Mouse (Mus musculus): ENCODE results near the gene Actn1. TPM values are rescaled to one million over a fixed set of nuclear protein-coding genes. Genes with fewer than 3 reads are reported as not detected.

Gene Actn1
- polyA plus RNA-seq, 1 experiment from 2014 or later = 28.7 TPM

- Histone ChIP-seq H3K27ac (ENCODE audit: low read depth, low read length) (no peak overlapping the region; the same call in 1 of the 2 replicates), H3K4me1 (replicated peaks; ENCODE audit: control insufficient read depth, insufficient read depth, low read length) (no peaks in the 10 kb centered on the region), H3K9ac (ENCODE audit: low read depth, low read length) (no peak overlapping the region), H3K27me3 (replicated peaks; ENCODE audit: control insufficient read depth, insufficient read depth, low read length) (no peaks in the 10 kb centered on the region), H3K4me2 (replicated peaks; ENCODE audit: low read depth) (peak overlapping the region; percentile 58), H3K9me3 (ENCODE audit: control insufficient read depth) (no peaks in the 10 kb centered on the region), H3K4me3 (ENCODE audit: low read depth, low read length) (peak overlapping the region; percentile 54), H3K36me3 (ENCODE audit: control insufficient read depth, insufficient read depth) (peaks cover 47% of the 10 kb centered on the region)
- no peak for TF ChIP-seq CTCF (IDR thresholded peaks at IDR 0.05; ENCODE audit: low read depth)
- ATAC-seq = peak; percentile 71
- WGBS = 25% methylated on average over 35 of the region's 35 CpGs
Observed at GRCm38 (mm10) chr12:80168178-80168686, 91.9 kb downstream of the Actn1 start.

GRCm38 (mm10) chr12:80167321-80167720, 92.8 kb downstream of the Actn1 start:
- Histone ChIP-seq H3K4me1 (replicated peaks; ENCODE audit: control insufficient read depth, insufficient read depth, low read length) (no peaks in the 10 kb centered on the region), H3K27ac (ENCODE audit: low read depth, low read length) (no peak overlapping the region), H3K27me3 (replicated peaks; ENCODE audit: control insufficient read depth, insufficient read depth, low read length) (no peaks in the 10 kb centered on the region), H3K36me3 (ENCODE audit: control insufficient read depth, insufficient read depth) (peaks cover 38% of the 10 kb centered on the region), H3K4me2 (replicated peaks; ENCODE audit: low read depth) (no peak overlapping the region), H3K9ac (ENCODE audit: low read depth, low read length) (no peak overlapping the region), H3K9me3 (ENCODE audit: control insufficient read depth) (no peaks in the 10 kb centered on the region), H3K4me3 (ENCODE audit: low read depth, low read length) (no peak overlapping the region)
- 94% methylated on average over 3 of the region's 3 CpGs for WGBS
- no peak for ATAC-seq
- TF ChIP-seq CTCF (IDR thresholded peaks at IDR 0.05; ENCODE audit: low read depth) = no peak

DNA sequence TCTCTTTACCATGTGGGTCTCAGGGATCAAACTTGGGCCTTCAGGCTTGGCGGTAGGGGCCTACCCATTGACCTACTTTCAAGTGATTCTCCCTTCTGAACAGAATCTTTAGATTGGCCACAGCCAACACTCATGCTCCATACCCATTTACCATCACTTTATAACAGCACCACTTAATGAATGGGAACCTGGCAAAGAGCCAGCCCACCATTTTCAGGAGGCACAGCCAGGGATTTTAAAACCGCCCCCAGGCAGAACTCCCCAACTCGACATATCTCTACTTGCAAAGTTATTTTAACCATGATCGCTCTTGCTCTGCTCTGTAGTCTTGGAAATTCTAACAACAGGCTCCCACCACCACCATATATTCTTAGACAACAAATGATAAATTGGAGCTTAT, 93.5 kb downstream of the Actn1 start:
- TF ChIP-seq CTCF (IDR thresholded peaks at IDR 0.05; ENCODE audit: low read depth) = no peak
- H3K27me3 ChIP-seq (replicated peaks; ENCODE audit: control insufficient read depth, insufficient read depth, low read length) = no peaks in the 10 kb centered on the region
- peaks cover 33% of the 10 kb centered on the region for H3K36me3 ChIP-seq (ENCODE audit: control insufficient read depth, insufficient read depth)
- no peak overlapping the region for H3K4me2 ChIP-seq (replicated peaks; ENCODE audit: low read depth)
- 91% methylated on average over 4 of the region's 4 CpGs for WGBS
- no peaks in the 10 kb centered on the region for H3K9me3 ChIP-seq (ENCODE audit: control insufficient read depth)
- no peak overlapping the region for H3K4me3 ChIP-seq (ENCODE audit: low read depth, low read length)
- H3K9ac ChIP-seq (ENCODE audit: low read depth, low read length) = no peak overlapping the region
- no peak for ATAC-seq
- H3K4me1 ChIP-seq (replicated peaks; ENCODE audit: control insufficient read depth, insufficient read depth, low read length) = no peaks in the 10 kb centered on the region
- H3K27ac ChIP-seq (ENCODE audit: low read depth, low read length) = no peak overlapping the region

DNA sequence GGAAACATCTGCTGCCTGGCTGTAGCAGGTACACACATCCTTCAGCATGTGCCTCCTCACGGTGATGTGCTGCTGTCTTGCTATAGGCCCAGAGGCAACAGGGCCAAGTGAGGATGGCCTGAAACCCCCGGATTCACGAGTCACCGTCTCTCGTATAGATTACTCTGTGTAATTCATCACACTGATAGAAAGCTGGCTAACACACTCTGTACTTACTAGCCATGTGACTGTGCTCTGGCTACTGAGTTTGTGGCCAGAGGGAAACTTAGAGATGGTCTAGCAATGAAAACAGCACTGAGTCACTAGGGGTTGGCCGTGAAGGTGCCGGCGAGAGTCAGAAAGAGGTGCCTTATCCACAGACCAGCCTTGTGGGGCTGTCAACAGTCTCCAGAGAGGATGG, 95.6 kb downstream of the Actn1 start:
- no peak overlapping the region for H3K9ac ChIP-seq (ENCODE audit: low read depth, low read length)
- no peak for ATAC-seq
- H3K36me3 ChIP-seq (ENCODE audit: control insufficient read depth, insufficient read depth) = peaks cover 12% of the 10 kb centered on the region
- TF ChIP-seq CTCF (IDR thresholded peaks at IDR 0.05; ENCODE audit: low read depth) = no peak
- H3K27me3 ChIP-seq (replicated peaks; ENCODE audit: control insufficient read depth, insufficient read depth, low read length) = no peaks in the 10 kb centered on the region
- no peak overlapping the region for H3K27ac ChIP-seq (ENCODE audit: low read depth, low read length)
- 87% methylated on average over 8 of the region's 8 CpGs for WGBS
- H3K9me3 ChIP-seq (ENCODE audit: control insufficient read depth) = no peaks in the 10 kb centered on the region
- no peaks in the 10 kb centered on the region for H3K4me1 ChIP-seq (replicated peaks; ENCODE audit: control insufficient read depth, insufficient read depth, low read length)
- no peak overlapping the region for H3K4me3 ChIP-seq (ENCODE audit: low read depth, low read length)
- no peak overlapping the region for H3K4me2 ChIP-seq (replicated peaks; ENCODE audit: low read depth)

- no peaks in the 10 kb centered on the region for H3K9me3 ChIP-seq (ENCODE audit: control insufficient read depth)
- H3K27me3 ChIP-seq (replicated peaks; ENCODE audit: control insufficient read depth, insufficient read depth, low read length) = no peaks in the 10 kb centered on the region
- H3K4me3 ChIP-seq (ENCODE audit: low read depth, low read length) = no peak overlapping the region
- peak; percentile 44 for TF ChIP-seq CTCF (IDR thresholded peaks at IDR 0.05; ENCODE audit: low read depth)
- H3K4me2 ChIP-seq (replicated peaks; ENCODE audit: low read depth) = no peak overlapping the region
- H3K9ac ChIP-seq (ENCODE audit: low read depth, low read length) = no peak overlapping the region
- no peak overlapping the region for H3K27ac ChIP-seq (ENCODE audit: low read depth, low read length)
- peaks cover 6% of the 10 kb centered on the region; the same call in 1 of the 2 replicates for H3K36me3 ChIP-seq (ENCODE audit: control insufficient read depth, insufficient read depth)
- 83% methylated on average over 3 of the region's 3 CpGs for WGBS
- no peak for ATAC-seq
- H3K4me1 ChIP-seq (replicated peaks; ENCODE audit: control insufficient read depth, insufficient read depth, low read length) = no peaks in the 10 kb centered on the region
Observed at GRCm38 (mm10) chr12:80162448-80162847, 97.7 kb downstream of the Actn1 start.

DNA sequence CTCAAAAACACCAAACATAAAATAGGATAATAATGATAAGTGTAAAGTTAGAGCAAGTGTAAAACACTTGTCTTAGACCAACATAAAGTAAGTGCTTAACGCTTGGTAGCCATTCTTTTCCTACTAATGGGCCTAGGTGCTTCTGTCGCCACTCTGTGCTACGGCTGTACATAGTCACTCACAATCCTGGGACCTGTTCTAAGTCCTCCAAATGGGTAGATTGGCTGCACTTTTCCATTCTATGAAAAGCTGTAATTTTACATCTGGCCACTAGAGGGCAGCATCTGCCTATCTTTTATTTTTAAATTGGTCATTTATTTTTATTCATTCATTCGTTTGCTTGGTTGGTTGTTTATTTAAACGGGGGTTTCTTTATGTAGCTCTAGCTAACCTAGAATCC, 102.5 kb downstream of the Actn1 start:
- Histone ChIP-seq H3K9me3 (ENCODE audit: control insufficient read depth) (no peaks in the 10 kb centered on the region), H3K4me2 (replicated peaks; ENCODE audit: low read depth) (no peak overlapping the region), H3K27ac (ENCODE audit: low read depth, low read length) (no peak overlapping the region), H3K27me3 (replicated peaks; ENCODE audit: control insufficient read depth, insufficient read depth, low read length) (no peaks in the 10 kb centered on the region), H3K4me3 (ENCODE audit: low read depth, low read length) (no peak overlapping the region), H3K4me1 (replicated peaks; ENCODE audit: control insufficient read depth, insufficient read depth, low read length) (no peaks in the 10 kb centered on the region), H3K36me3 (ENCODE audit: control insufficient read depth, insufficient read depth) (no peaks in the 10 kb centered on the region), H3K9ac (ENCODE audit: low read depth, low read length) (no peak overlapping the region)
- ATAC-seq = no peak
- 5% methylated on average over 5 of the region's 5 CpGs for WGBS
- TF ChIP-seq CTCF (IDR thresholded peaks at IDR 0.05; ENCODE audit: low read depth) = peak; percentile 77
